Mouse (Mus musculus): ENCODE measurements at regions not wholly inside any gene's neighbourhood (a gene's known extent, or its start where the extent isn't known, plus 50 kb on each side); places are given as distances from the start of the nearest gene placed in this dataset.

DNA sequence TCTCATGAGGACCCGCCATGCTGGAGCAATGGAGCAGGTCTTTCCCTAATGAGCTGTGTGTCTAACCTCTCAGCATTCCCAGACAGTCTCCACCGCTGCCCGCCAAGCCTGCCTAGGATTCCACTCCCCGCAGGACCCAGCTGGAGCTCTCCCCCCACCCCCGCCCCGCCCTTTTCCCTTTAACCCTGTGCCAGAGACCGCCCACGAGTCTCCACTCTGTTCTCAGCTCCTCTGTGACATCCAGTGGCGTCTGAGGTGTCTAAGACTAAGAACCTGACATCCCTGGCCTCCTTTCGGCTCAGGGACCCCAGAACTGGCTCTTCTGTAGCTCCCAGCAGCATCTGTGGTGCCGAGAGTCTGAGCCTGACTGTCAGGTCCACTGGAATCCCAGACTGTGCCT is 50.9 kb upstream of the Tpp2 start:
- WGBS, result 33% methylated on average over 11 of the region's 11 CpGs
- Histone ChIP-seq H3K27me3 (ENCODE audit: control insufficient read depth, insufficient read depth, low read length) (no peaks in the 10 kb centered on the region), H3K4me3 (ENCODE audit: low read depth, low read length) (no peak overlapping the region), H3K4me2 (no peak overlapping the region), H3K9ac (ENCODE audit: low read length) (no peak overlapping the region), H3K9me3 (ENCODE audit: control insufficient read depth, low read length) (no peaks in the 10 kb centered on the region), H3K36me3 (ENCODE audit: control insufficient read depth, insufficient read depth, low read length) (no peaks in the 10 kb centered on the region), H3K4me1 (ENCODE audit: control insufficient read depth, insufficient read depth, low read length) (no peaks in the 10 kb centered on the region), H3K27ac (ENCODE audit: low read depth, low read length) (no peak overlapping the region)
- ATAC-seq (ENCODE audit: low FRiP score), result 0 out of 2 replicates have a peak, but pooled peaks have one; percentile 22
- DNase-seq (ENCODE audit: low spot score, missing footprints), result peak; percentile 81

GRCm38 (mm10) chr1:43880396-43880795 is 52.8 kb upstream of the Uxs1 start:
- DNase-seq (ENCODE audit: low spot score, missing footprints) (peak; percentile 4), ATAC-seq (ENCODE audit: low FRiP score) (no peak)
- Histone ChIP-seq H3K9ac (ENCODE audit: low read length) (no peak overlapping the region), H3K4me1 (ENCODE audit: control insufficient read depth, insufficient read depth, low read length) (no peaks in the 10 kb centered on the region), H3K9me3 (ENCODE audit: control insufficient read depth, low read length) (no peaks in the 10 kb centered on the region), H3K4me2 (no peak overlapping the region), H3K4me3 (ENCODE audit: low read depth, low read length) (no peak overlapping the region), H3K27me3 (ENCODE audit: control insufficient read depth, insufficient read depth, low read length) (no peaks in the 10 kb centered on the region), H3K36me3 (ENCODE audit: control insufficient read depth, insufficient read depth, low read length) (no peaks in the 10 kb centered on the region), H3K27ac (ENCODE audit: low read depth, low read length) (no peak overlapping the region)
- WGBS, result 91% methylated on average over 3 of the region's 3 CpGs

DNA sequence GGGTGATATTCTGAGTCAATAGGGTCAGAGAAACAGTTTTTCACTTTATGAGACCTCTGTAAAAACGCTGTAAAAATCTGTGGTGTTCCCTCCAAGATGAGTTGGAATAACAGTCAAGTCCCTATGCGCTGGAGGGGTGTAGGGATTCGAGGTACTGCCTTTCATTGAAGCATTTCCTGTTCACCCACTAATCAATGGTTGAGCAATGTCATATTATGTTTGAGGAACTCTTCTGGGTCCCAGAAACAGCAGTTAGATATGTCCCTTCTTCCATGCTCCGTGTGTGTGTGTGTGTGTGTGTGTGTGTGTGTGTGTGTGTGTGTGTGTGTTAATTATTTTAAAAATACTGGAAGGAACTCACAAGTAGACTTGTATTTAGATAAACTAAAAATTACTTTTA is 52.3 kb upstream of the Uxs1 start:
- no peaks in the 10 kb centered on the region for H3K9me3 ChIP-seq (ENCODE audit: control insufficient read depth, low read length)
- no peak overlapping the region for H3K4me2 ChIP-seq
- H3K36me3 ChIP-seq (ENCODE audit: control insufficient read depth, insufficient read depth, low read length), result no peaks in the 10 kb centered on the region
- ATAC-seq (ENCODE audit: low FRiP score) (no peak), DNase-seq (ENCODE audit: low spot score, missing footprints) (no peak)
- H3K4me1 ChIP-seq (ENCODE audit: control insufficient read depth, insufficient read depth, low read length), result no peaks in the 10 kb centered on the region
- no peak overlapping the region for H3K4me3 ChIP-seq (ENCODE audit: low read depth, low read length)
- no peaks in the 10 kb centered on the region for H3K27me3 ChIP-seq (ENCODE audit: control insufficient read depth, insufficient read depth, low read length)
- no peak overlapping the region for H3K9ac ChIP-seq (ENCODE audit: low read length)
- WGBS, result 83% methylated on average over 4 of the region's 4 CpGs
- no peak overlapping the region for H3K27ac ChIP-seq (ENCODE audit: low read depth, low read length)

DNA sequence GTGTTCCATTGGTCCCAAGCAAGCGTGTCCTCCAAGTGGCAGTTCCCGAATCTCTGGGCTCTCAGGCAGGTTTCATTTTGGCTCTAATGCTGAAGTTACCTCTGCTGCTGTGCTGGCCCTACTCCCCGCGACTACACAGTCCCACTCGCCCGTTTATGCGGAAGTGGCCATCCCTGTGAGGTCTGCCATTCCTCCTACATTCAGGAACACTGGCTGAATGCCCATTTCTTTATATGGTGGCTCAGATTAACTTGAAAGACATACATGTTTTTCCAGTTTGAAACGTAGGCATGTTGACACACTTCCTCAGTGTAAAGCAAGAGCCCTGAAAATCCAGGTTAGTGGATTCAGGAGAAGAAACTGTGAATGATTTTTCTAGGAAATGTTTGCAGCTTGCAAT is 51.6 kb upstream of the Uxs1 start:
- H3K4me1 ChIP-seq (ENCODE audit: control insufficient read depth, insufficient read depth, low read length), result no peaks in the 10 kb centered on the region
- DNase-seq (ENCODE audit: low spot score, missing footprints), result no peak
- H3K4me2 ChIP-seq, result no peak overlapping the region
- no peaks in the 10 kb centered on the region for H3K27me3 ChIP-seq (ENCODE audit: control insufficient read depth, insufficient read depth, low read length)
- no peak overlapping the region for H3K4me3 ChIP-seq (ENCODE audit: low read depth, low read length)
- no peaks in the 10 kb centered on the region for H3K36me3 ChIP-seq (ENCODE audit: control insufficient read depth, insufficient read depth, low read length)
- H3K9me3 ChIP-seq (ENCODE audit: control insufficient read depth, low read length), result no peaks in the 10 kb centered on the region
- ATAC-seq (ENCODE audit: low FRiP score), result no peak
- no peak overlapping the region for H3K9ac ChIP-seq (ENCODE audit: low read length)
- WGBS, result 82% methylated on average over 8 of the region's 8 CpGs
- no peak overlapping the region for H3K27ac ChIP-seq (ENCODE audit: low read depth, low read length)

DNA sequence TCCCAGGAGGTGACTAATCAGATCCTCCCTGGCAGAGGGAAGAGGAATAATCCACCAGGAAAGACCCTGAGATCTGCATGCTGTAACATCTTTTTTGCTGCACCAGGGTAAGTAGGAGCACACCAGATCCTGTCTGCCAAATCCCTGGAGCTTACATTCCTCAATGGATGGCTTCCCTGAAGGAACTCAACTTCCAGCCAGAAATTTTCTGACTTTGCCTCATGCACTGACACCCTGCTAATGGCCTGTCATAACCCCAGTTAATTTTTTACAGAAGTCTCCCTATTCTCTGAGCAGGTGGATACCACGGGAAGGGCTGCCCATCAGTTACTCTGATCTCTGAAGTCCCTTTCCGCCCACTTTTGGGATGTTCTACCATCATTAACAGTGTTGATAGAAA is 50.6 kb upstream of the Uxs1 start:
- H3K9ac ChIP-seq (ENCODE audit: low read length), result no peak overlapping the region
- no peaks in the 10 kb centered on the region for H3K27me3 ChIP-seq (ENCODE audit: control insufficient read depth, insufficient read depth, low read length)
- no peak overlapping the region for H3K4me3 ChIP-seq (ENCODE audit: low read depth, low read length)
- no peaks in the 10 kb centered on the region for H3K36me3 ChIP-seq (ENCODE audit: control insufficient read depth, insufficient read depth, low read length)
- WGBS, result 70% methylated on average over 2 of the region's 2 CpGs
- ATAC-seq (ENCODE audit: low FRiP score), result no peak
- H3K27ac ChIP-seq (ENCODE audit: low read depth, low read length), result no peak overlapping the region
- no peaks in the 10 kb centered on the region for H3K9me3 ChIP-seq (ENCODE audit: control insufficient read depth, low read length)
- no peaks in the 10 kb centered on the region for H3K4me1 ChIP-seq (ENCODE audit: control insufficient read depth, insufficient read depth, low read length)
- peak; percentile 12 for DNase-seq (ENCODE audit: low spot score, missing footprints)
- no peak overlapping the region for H3K4me2 ChIP-seq

GRCm38 (mm10) chr1:43877704-43878103 is 50.1 kb upstream of the Uxs1 start:
- Histone ChIP-seq H3K4me3 (ENCODE audit: low read depth, low read length) (no peak overlapping the region), H3K27me3 (ENCODE audit: control insufficient read depth, insufficient read depth, low read length) (no peaks in the 10 kb centered on the region), H3K4me1 (ENCODE audit: control insufficient read depth, insufficient read depth, low read length) (no peaks in the 10 kb centered on the region), H3K4me2 (no peak overlapping the region), H3K9me3 (ENCODE audit: control insufficient read depth, low read length) (no peaks in the 10 kb centered on the region), H3K9ac (ENCODE audit: low read length) (no peak overlapping the region), H3K36me3 (ENCODE audit: control insufficient read depth, insufficient read depth, low read length) (no peaks in the 10 kb centered on the region), H3K27ac (ENCODE audit: low read depth, low read length) (no peak overlapping the region)
- ATAC-seq (ENCODE audit: low FRiP score) (no peak), DNase-seq (ENCODE audit: low spot score, missing footprints) (no peak)
